Mouse (Mus musculus) bone marrow, adult 2 months (tissue): ENCODE data around the gene Samd10.

Experiments used
- CTCF ChIP-seq: fragments of 200-500 bp; IDR thresholded peaks from 2 replicates; pipeline ENCODE4 v1.5.1; 2011; ENCODE audit warnings: low read length, control low read depth; ENCODE audit not compliant: control insufficient read depth, insufficient read depth
- POLR2A ChIP-seq: fragments of 200-500 bp; IDR thresholded peaks from 2 replicates; pipeline ENCODE4 v1.6.1; 2011; ENCODE audit warnings: low read depth, mild to moderate bottlenecking, control low read depth, low read length, borderline replicate concordance; ENCODE audit not compliant: control insufficient read depth

GRCm38 (mm10) chr2:181567338-181567737, 31.7 kb downstream of the Samd10 start:
- TF ChIP-seq POLR2A (no peak), CTCF (no peak)
